Comparison of ENCODE assay signal across 15 mouse cellular contexts in the genomic region with DNA sequence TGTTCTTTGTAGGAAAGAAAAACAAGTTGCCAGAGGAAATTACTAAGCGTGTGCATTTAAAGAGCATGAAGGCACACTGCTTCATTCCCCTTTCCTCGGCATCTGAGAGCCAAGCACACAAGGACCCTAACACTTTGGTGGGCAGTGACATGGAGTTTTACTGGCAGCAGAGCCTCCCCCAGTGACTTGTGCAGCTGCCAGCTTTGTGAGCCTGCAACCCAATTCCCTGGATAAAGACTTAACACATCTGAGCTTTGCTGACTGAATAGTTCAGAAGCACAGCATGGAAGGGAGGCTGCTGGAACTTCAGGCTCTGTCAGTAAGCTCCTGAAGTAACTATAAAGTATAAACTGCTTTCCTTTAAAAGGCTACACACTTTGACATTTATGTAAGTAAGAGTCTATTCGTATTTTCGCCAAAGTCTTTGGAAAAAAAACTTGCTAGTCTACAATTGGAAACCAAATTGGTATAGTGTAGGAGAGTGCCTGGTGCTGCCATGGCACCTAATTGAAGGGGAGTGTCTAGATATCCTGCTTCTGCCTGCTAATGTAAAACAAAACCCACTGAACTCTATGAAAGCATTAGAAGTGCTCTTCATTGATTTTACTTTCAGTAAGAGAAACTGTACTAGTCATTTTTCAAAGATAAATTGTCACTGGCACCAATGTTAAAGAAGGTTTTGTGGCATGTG.
DNase-seq lines count a peak whose midpoint lies in the region; ATAC-seq and TF ChIP-seq lines count a peak whose summit lies in the region.
"Had no signal": no experiment of that assay in that cellular context is flagged by ENCODE, and none has a peak within 500 bp of the region (broad histone marks: within the 10 kb centered on the region; RNA-seq: fewer than 3 reads in every experiment).

No protein-coding gene starts in this region.

- DNase-seq in forebrain, postnatal 0 days = peak; percentile 29
- no peak for DNase-seq in forebrain, embryonic 11.5 days (ENCODE audit: low spot score)
- no peak for DNase-seq in limb, embryonic 10.5 days (ENCODE audit: low spot score)
- DNase-seq in brain, embryonic 18.5 days (ENCODE audit: low read depth, low spot score) = peak; percentile 10
- DNase-seq in retina, postnatal 1 day = peak; percentile 1
- DNase-seq: cerebellum, adult 2 months; lung, adult 18-20 months had no signal

- H3K4me3 ChIP-seq in forebrain, postnatal 0 days (ENCODE audit: low read depth, low read length) = no peak overlapping the region
- no peak overlapping the region for H3K4me3 ChIP-seq in forebrain, embryonic 11.5 days (ENCODE audit: low read depth, low read length)
- no peak overlapping the region for H3K4me3 ChIP-seq in limb, embryonic 12.5 days (replicated peaks)
- no peak overlapping the region for H3K4me3 ChIP-seq in limb, embryonic 10.5 days
- no peak overlapping the region for H3K4me3 ChIP-seq in kidney, embryonic 16.5 days (ENCODE audit: low read length)
- H3K4me3 ChIP-seq: embryonic facial prominence, embryonic 12.5 days; heart, embryonic 15.5 days; kidney, embryonic 15.5 days had no signal

- no peaks in the 10 kb centered on the region for H3K9me3 ChIP-seq in forebrain, postnatal 0 days (ENCODE audit: low read length)
- no peaks in the 10 kb centered on the region for H3K9me3 ChIP-seq in forebrain, embryonic 11.5 days (ENCODE audit: control insufficient read depth, low read length)
- H3K9me3 ChIP-seq in limb, embryonic 12.5 days = no peaks in the 10 kb centered on the region
- no peaks in the 10 kb centered on the region for H3K9me3 ChIP-seq in limb, embryonic 10.5 days (replicated peaks)
- H3K9me3 ChIP-seq in kidney, embryonic 16.5 days (ENCODE audit: low read length) = no peaks in the 10 kb centered on the region
- H3K9me3 ChIP-seq: embryonic facial prominence, embryonic 12.5 days; heart, embryonic 15.5 days; kidney, embryonic 15.5 days had no signal

- H3K36me3 ChIP-seq in forebrain, postnatal 0 days (ENCODE audit: insufficient read depth) = no peaks in the 10 kb centered on the region
- no peaks in the 10 kb centered on the region for H3K36me3 ChIP-seq in forebrain, embryonic 11.5 days (ENCODE audit: control insufficient read depth, insufficient read depth, low read length)
- no peaks in the 10 kb centered on the region for H3K36me3 ChIP-seq in limb, embryonic 12.5 days
- no peaks in the 10 kb centered on the region for H3K36me3 ChIP-seq in limb, embryonic 10.5 days
- H3K36me3 ChIP-seq in kidney, embryonic 16.5 days (ENCODE audit: insufficient read depth, low read length) = no peaks in the 10 kb centered on the region
- H3K36me3 ChIP-seq: embryonic facial prominence, embryonic 12.5 days; heart, embryonic 15.5 days; kidney, embryonic 15.5 days had no signal

- no peak overlapping the region for H3K9ac ChIP-seq in forebrain, postnatal 0 days
- H3K9ac ChIP-seq in forebrain, embryonic 11.5 days (ENCODE audit: low read length) = no peak overlapping the region
- H3K9ac ChIP-seq in limb, embryonic 12.5 days (replicated peaks) = no peak overlapping the region
- no peak overlapping the region for H3K9ac ChIP-seq in kidney, embryonic 16.5 days (replicated peaks; ENCODE audit: low read length)
- H3K9ac ChIP-seq: embryonic facial prominence, embryonic 12.5 days; heart, embryonic 15.5 days; kidney, embryonic 15.5 days had no signal

- H3K27me3 ChIP-seq in forebrain, postnatal 0 days (ENCODE audit: insufficient read depth, low read length) = no peaks in the 10 kb centered on the region
- H3K27me3 ChIP-seq in forebrain, embryonic 11.5 days (ENCODE audit: control insufficient read depth, insufficient read depth, low read length) = no peaks in the 10 kb centered on the region
- H3K27me3 ChIP-seq in limb, embryonic 12.5 days = no peaks in the 10 kb centered on the region
- no peaks in the 10 kb centered on the region for H3K27me3 ChIP-seq in limb, embryonic 10.5 days (ENCODE audit: low read depth, poor library complexity, severe bottlenecking)
- no peaks in the 10 kb centered on the region for H3K27me3 ChIP-seq in kidney, embryonic 16.5 days (ENCODE audit: insufficient read depth, low read length)
- H3K27me3 ChIP-seq: CH12.LX; embryonic facial prominence, embryonic 12.5 days; heart, embryonic 15.5 days; kidney, embryonic 15.5 days had no signal

- H3K4me1 ChIP-seq in forebrain, postnatal 0 days (ENCODE audit: insufficient read depth) = no peaks in the 10 kb centered on the region
- H3K4me1 ChIP-seq in forebrain, embryonic 11.5 days (replicated peaks; ENCODE audit: control insufficient read depth, insufficient read depth, low read length) = no peaks in the 10 kb centered on the region
- peaks cover 4% of the 10 kb centered on the region; the same call in 1 of the 2 replicates for H3K4me1 ChIP-seq in limb, embryonic 12.5 days (replicated peaks)
- H3K4me1 ChIP-seq in limb, embryonic 10.5 days = no peaks in the 10 kb centered on the region
- no peaks in the 10 kb centered on the region for H3K4me1 ChIP-seq in kidney, embryonic 16.5 days (ENCODE audit: insufficient read depth, low read length)
- H3K4me1 ChIP-seq: embryonic facial prominence, embryonic 12.5 days; heart, embryonic 15.5 days; kidney, embryonic 15.5 days had no signal

- peak; percentile 55 for ATAC-seq in forebrain, postnatal 0 days
- no peak for ATAC-seq in forebrain, embryonic 11.5 days (replicated peaks; ENCODE audit: low FRiP score)
- ATAC-seq in limb, embryonic 12.5 days (ENCODE audit: insufficient number of reproducible peaks, insufficient read depth, low FRiP score, low TSS enrichment, low read depth) = peak; percentile 68
- no peak for ATAC-seq in cerebellum, adult (ENCODE audit: insufficient number of reproducible peaks, low FRiP score, low TSS enrichment)
- ATAC-seq in kidney, embryonic 16.5 days (ENCODE audit: low FRiP score, low TSS enrichment) = no peak
- ATAC-seq: intestine, embryonic 16.5 days had no signal

- H3K4me2 ChIP-seq in forebrain, postnatal 0 days (ENCODE audit: low read depth) = no peak overlapping the region
- H3K4me2 ChIP-seq in forebrain, embryonic 11.5 days (ENCODE audit: low read depth, low read length, severe bottlenecking) = no peak overlapping the region
- no peak overlapping the region for H3K4me2 ChIP-seq in limb, embryonic 12.5 days
- H3K4me2 ChIP-seq in kidney, embryonic 16.5 days (replicated peaks; ENCODE audit: low read depth, low read length) = no peak overlapping the region
- H3K4me2 ChIP-seq: embryonic facial prominence, embryonic 12.5 days; heart, embryonic 15.5 days; kidney, embryonic 15.5 days had no signal

- TF ChIP-seq CTCF in forebrain, postnatal 0 days (IDR thresholded peaks at IDR 0.05; ENCODE audit: low read depth) = no peak

- H3K27ac ChIP-seq in forebrain, postnatal 0 days (ENCODE audit: low read depth, low read length) = 0 out of 2 replicates have a peak overlapping the region, but pooled peaks have one; percentile 29
- H3K27ac ChIP-seq in forebrain, embryonic 11.5 days (ENCODE audit: low read depth, low read length) = no peak overlapping the region
- H3K27ac ChIP-seq in limb, embryonic 12.5 days = peak overlapping the region; percentile 64; the same call in 1 of the 2 replicates
- H3K27ac ChIP-seq in limb, embryonic 10.5 days = no peak overlapping the region
- no peak overlapping the region for H3K27ac ChIP-seq in kidney, embryonic 16.5 days (ENCODE audit: low read length)
- H3K27ac ChIP-seq: embryonic facial prominence, embryonic 12.5 days; heart, embryonic 15.5 days; kidney, embryonic 15.5 days had no signal

- WGBS in forebrain, postnatal 0 days = 55% methylated on average over 4 of the region's 4 CpGs
- 77% methylated on average over 4 of the region's 4 CpGs for WGBS in forebrain, embryonic 11.5 days
- 63% methylated on average over 4 of the region's 4 CpGs for WGBS in limb, embryonic 12.5 days
- WGBS in limb, embryonic 10.5 days = 81% methylated on average over 4 of the region's 4 CpGs
- 57% methylated on average over 4 of the region's 4 CpGs for WGBS in kidney, embryonic 16.5 days

Comparison
In these comparisons a context has a peak if more than half of its experiments do, and no peak if none do; other contexts are left out.
1. ATAC-seq: peak in forebrain, postnatal 0 days (single experiment) and limb, embryonic 12.5 days (single experiment); none in forebrain, embryonic 11.5 days (single experiment), cerebellum, adult (single experiment) and kidney, embryonic 16.5 days (single experiment).
2. DNase-seq: peak in forebrain, postnatal 0 days (single experiment), brain, embryonic 18.5 days (single experiment) and retina, postnatal 1 day (single experiment); none in forebrain, embryonic 11.5 days (single experiment) and limb, embryonic 10.5 days (single experiment).
3. H3K27ac ChIP-seq: peak in forebrain, postnatal 0 days (single experiment) and limb, embryonic 12.5 days (single experiment); none in forebrain, embryonic 11.5 days (single experiment), limb, embryonic 10.5 days (single experiment) and kidney, embryonic 16.5 days (single experiment).